Mouse (Mus musculus) hindbrain, postnatal 0 days (tissue): ENCODE measurements around the gene Ifne. TPM values are rescaled to one million over a fixed set of nuclear protein-coding genes. Genes with fewer than 3 reads are reported as not detected.
"Not testable (repeated sequence)": the region's sequence is repeated elsewhere in the genome, so short reads cannot be mapped to it uniquely, and the experiment has no call there.

ENCODE experiments used
- ATAC-seq: fragments of 200-750 bp; cut with Nextera tagmentation; 2 replicates; pipeline ENCODE4 v1.8.0; 2017; ENCODE audit warnings: mild to moderate bottlenecking, moderate TSS enrichment, moderate library complexity
- DNase-seq: peaks from one replicate; pipeline ENCODE4 v3.0.0-alpha.2; 2015; ENCODE audit warnings: low spot score
- H3K27ac ChIP-seq: fragments of 300-500 bp; sonication (generic); 2 replicates; pipeline ENCODE4 v1.5.1; 2014; ENCODE audit warnings: mild to moderate bottlenecking
- H3K27me3 ChIP-seq: fragments of 300-500 bp; sonication (generic); 2 replicates; pipeline ENCODE4 v1.6.1; 2014; ENCODE audit warnings: low read length, mixed read lengths; ENCODE audit not compliant: insufficient read depth
- H3K36me3 ChIP-seq: fragments of 300-500 bp; sonication (generic); 2 replicates; pipeline ENCODE4 v1.6.1; 2014; ENCODE audit warnings: low read length, mixed read lengths; ENCODE audit not compliant: insufficient read depth
- H3K4me1 ChIP-seq: fragments of 300-500 bp; sonication (generic); 2 replicates; pipeline ENCODE4 v1.6.1; 2014; ENCODE audit warnings: antibody characterized with exemption, low read length, mixed read lengths; ENCODE audit not compliant: insufficient read depth
- H3K4me2 ChIP-seq: fragments of 300-500 bp; sonication (generic); 2 replicates; pipeline ENCODE4 v1.6.1; 2014; ENCODE audit warnings: low read depth, mild to moderate bottlenecking, low read length, moderate library complexity, mixed read lengths
- H3K4me3 ChIP-seq: fragments of 300-500 bp; sonication (generic); 2 replicates; pipeline ENCODE4 v1.5.1; 2014; ENCODE audit warnings: low read length
- H3K9ac ChIP-seq: fragments of 300-500 bp; sonication (generic); replicated peaks from 2 replicates; pipeline ENCODE4 v1.6.1; 2014; ENCODE audit warnings: mild to moderate bottlenecking, low read length, moderate library complexity, mixed read lengths
- H3K9me3 ChIP-seq: fragments of 300-500 bp; sonication (generic); 2 replicates; pipeline ENCODE4 v1.6.1; 2016; ENCODE audit warnings: low read length, mixed read lengths
- CTCF ChIP-seq: IDR thresholded peaks from 2 replicates; pipeline ENCODE4 v1.5.1; 2016; ENCODE audit warnings: antibody characterized with exemption, control low read depth, low read depth
- WGBS: fragments of 180-500 bp; shearing (Covaris S2); extraction: QIAGEN DNeasy Blood & Tissue Kit; methylation state at CpG from one replicate; pipeline ENCODE4 v1.1.7; 2014; 5-methylcytosine and 5-hydroxymethylcytosine counted together
- polyA plus RNA-seq: library from polyadenylated mRNA; unstranded; fragments of >200 nt; fragmentation: Nextera tagmentation; extraction: Ambion mirVana; gene quantifications from 2 replicates; pipeline ENCODE4 v1.2.1, GENCODE M21; 2015
- total RNA-seq: library from RNA; depleted of rRNA; stranded (reverse); fragments of >200 nt; gene quantifications from 2 replicates; pipeline ENCODE4 v1.2.3, GENCODE M21; 2014

Gene Ifne
- total and polyA plus RNA-seq, 2 experiments from 2014 or later, result not detected

DNA sequence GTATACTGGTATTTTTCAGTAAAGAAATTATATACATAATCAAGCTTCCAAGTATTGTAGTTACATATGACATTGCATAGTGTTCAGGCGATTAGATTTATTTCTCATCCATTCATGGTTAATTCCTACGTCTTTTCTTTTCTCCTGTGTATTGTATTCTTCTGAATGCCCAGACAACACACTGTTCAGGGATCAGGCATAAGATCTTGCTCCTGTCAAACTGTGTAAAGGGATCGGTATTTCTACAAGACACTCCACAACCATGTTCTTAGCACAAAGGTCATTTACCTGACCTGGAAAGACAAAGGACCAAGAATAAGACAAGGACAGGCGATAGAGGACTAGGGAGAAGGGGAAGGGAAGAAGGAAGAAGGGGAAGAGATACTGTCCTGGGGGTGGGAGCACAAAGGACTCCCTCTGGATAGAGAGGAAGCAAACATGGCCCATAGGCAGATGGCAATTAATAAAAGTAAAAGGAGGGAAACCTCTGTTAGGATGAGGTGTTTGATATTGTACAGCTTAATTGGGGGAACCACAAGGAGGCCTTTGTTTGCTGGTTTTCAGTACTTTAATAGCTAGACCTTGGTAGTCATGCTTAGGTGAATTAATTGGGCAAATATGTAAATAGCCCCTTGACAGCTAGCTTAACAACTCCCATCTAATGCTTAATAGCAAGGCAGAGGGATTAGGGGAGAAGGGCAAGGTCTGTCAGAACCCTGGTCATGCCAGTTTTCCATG is 28.8 kb downstream of the Ifne start:
- TF ChIP-seq CTCF, result no peak
- Histone ChIP-seq H3K4me3 (no peak overlapping the region), H3K4me1 (no peaks in the 10 kb centered on the region), H3K36me3 (no peaks in the 10 kb centered on the region), H3K9ac (no peak overlapping the region), H3K27me3 (no peaks in the 10 kb centered on the region), H3K9me3 (no peaks in the 10 kb centered on the region), H3K4me2 (no peak overlapping the region), H3K27ac (no peak overlapping the region)
- 37% methylated on average over 4 of the region's 4 CpGs for WGBS
- DNase-seq (no peak), ATAC-seq (no peak)

- no peaks in the 10 kb centered on the region for H3K27me3 ChIP-seq
- H3K9ac ChIP-seq, result no peak within 1 kb of the TSS
- 82% methylated on average over 1 of the region's 1 CpGs for WGBS
- no peaks in the 10 kb centered on the region for H3K36me3 ChIP-seq
- ATAC-seq (no peak), DNase-seq (no peak)
- no peak within 1 kb of the TSS for H3K27ac ChIP-seq
- no peak for TF ChIP-seq CTCF
- H3K4me2 ChIP-seq, result no peak within 1 kb of the TSS
- H3K4me3 ChIP-seq, result no peak within 1 kb of the TSS
- no peaks in the 10 kb centered on the region for H3K9me3 ChIP-seq
- no peaks in the 10 kb centered on the region for H3K4me1 ChIP-seq
Observed at GRCm38 (mm10) chr4:88849698-88850097, 30.3 kb downstream of the Ifne start, which contains the start of gene Ifna1. Ifna1 (plus strand) TSS chr4:88850087.

GRCm38 (mm10) chr4:88845334-88845733 is 34.7 kb downstream of the Ifne start:
- Histone ChIP-seq H3K27me3 (no peaks in the 10 kb centered on the region), H3K4me3 (no peak overlapping the region), H3K4me2 (no peak overlapping the region), H3K27ac (no peak overlapping the region), H3K9me3 (no peaks in the 10 kb centered on the region), H3K9ac (no peak overlapping the region), H3K36me3 (no peaks in the 10 kb centered on the region), H3K4me1 (no peaks in the 10 kb centered on the region)
- DNase-seq, result no peak
- 65% methylated on average over 2 of the region's 2 CpGs for WGBS
- no peak for ATAC-seq
- TF ChIP-seq CTCF, result peak; percentile 30; the same call in 1 of the 2 replicates

DNA sequence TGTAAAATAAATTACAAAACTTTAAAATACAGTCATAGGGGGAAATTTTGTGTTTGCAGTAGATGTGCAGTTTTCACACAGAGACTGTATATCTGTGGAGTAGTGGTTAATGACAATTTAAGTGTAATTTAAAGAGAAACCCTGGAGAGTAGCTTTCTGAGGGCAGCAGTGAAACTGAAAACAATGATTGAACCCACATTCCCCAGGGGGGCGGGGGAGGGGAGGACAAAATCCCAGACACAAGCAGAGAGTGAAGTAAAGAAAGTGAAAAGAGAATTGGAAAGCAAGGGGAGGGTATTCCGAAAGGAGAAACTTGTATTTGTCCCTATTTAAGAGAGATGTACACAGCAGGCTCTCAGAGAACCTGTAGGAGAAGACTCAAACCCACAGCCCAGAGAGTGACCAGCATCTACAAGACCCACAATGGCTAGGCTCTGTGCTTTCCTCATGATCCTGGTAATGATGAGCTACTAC is 38.5 kb downstream of the Ifne start, which contains the start of gene Ifna4:
Gene Ifna4, plus strand, starts transcription at position 424 of the 474 bp plus-strand sequence.
- Histone ChIP-seq H3K9me3 (no peaks in the 10 kb centered on the region), H3K27ac (no peak within 1 kb of the TSS), H3K27me3 (no peaks in the 10 kb centered on the region), H3K4me3 (no peak within 1 kb of the TSS), H3K4me2 (no peak within 1 kb of the TSS), H3K9ac (no peak within 1 kb of the TSS), H3K4me1 (no peaks in the 10 kb centered on the region), H3K36me3 (no peaks in the 10 kb centered on the region)
- TF ChIP-seq CTCF, result no peak
- DNase-seq (no peak), ATAC-seq (no peak)
- WGBS, result 47% methylated on average over 2 of the region's 2 CpGs

DNA sequence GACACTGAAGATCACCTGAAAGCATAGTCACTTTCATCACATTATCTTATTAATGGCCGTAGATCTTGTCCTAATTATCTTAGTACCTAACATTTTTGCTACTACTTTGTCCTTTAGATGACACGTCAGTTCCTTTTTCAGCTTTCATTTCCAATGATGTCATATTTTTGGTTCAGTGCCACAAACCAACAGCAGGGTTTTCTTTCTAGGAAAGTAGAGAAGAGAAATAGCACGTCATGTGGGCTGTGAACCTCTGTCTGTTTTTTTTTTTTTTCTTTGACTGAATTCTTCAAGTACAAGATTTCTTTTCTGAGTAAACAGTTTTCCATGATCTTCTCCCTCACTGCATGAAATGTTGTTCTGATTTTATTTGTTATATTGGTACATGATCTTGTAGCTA is 39.9 kb downstream of the Ifne start:
- H3K9me3 ChIP-seq, result no peaks in the 10 kb centered on the region
- H3K4me1 ChIP-seq, result no peaks in the 10 kb centered on the region
- ATAC-seq, result no peak
- no peak overlapping the region for H3K9ac ChIP-seq
- H3K36me3 ChIP-seq, result no peaks in the 10 kb centered on the region
- 68% methylated on average over 3 of the region's 3 CpGs for WGBS
- no peak overlapping the region for H3K4me3 ChIP-seq
- no peaks in the 10 kb centered on the region for H3K27me3 ChIP-seq
- DNase-seq, result no peak
- no peak for TF ChIP-seq CTCF
- H3K4me2 ChIP-seq, result no peak overlapping the region
- no peak overlapping the region for H3K27ac ChIP-seq

GRCm38 (mm10) chr4:88838828-88839227 is 41.2 kb downstream of the Ifne start:
- peak; percentile 39 for DNase-seq
- H3K4me2 ChIP-seq, result no peak overlapping the region
- no peak overlapping the region for H3K27ac ChIP-seq
- H3K27me3 ChIP-seq, result no peaks in the 10 kb centered on the region
- no peaks in the 10 kb centered on the region for H3K36me3 ChIP-seq
- H3K9me3 ChIP-seq, result no peaks in the 10 kb centered on the region
- H3K9ac ChIP-seq, result no peak overlapping the region
- peak; percentile 60 for TF ChIP-seq CTCF
- ATAC-seq, result no peak
- H3K4me3 ChIP-seq, result no peak overlapping the region
- no peaks in the 10 kb centered on the region for H3K4me1 ChIP-seq
- WGBS, result 44% methylated on average over 3 of the region's 3 CpGs

- 82% methylated on average over 1 of the region's 1 CpGs for WGBS
- H3K36me3 ChIP-seq, result not testable (repeated sequence)
Observed at GRCm38 (mm10) chr4:88835225-88835624, 44.8 kb downstream of the Ifne start, which contains the start of gene Ifna5. Ifna5 (plus strand) TSS chr4:88835525.

More at GRCm38 (mm10) chr4:88835225-88835624, 44.8 kb downstream of the Ifne start, which contains the start of gene Ifna5:
- DNase-seq, H3K27ac ChIP-seq, H3K9me3 ChIP-seq, H3K4me2 ChIP-seq, H3K9ac ChIP-seq, H3K4me3 ChIP-seq, H3K27me3 ChIP-seq, H3K4me1 ChIP-seq, ATAC-seq: not testable (repeated sequence)
